Mouse (Mus musculus) liver, embryonic 14.5 days (tissue): ENCODE measurements around the gene Ints2. TPM values are rescaled to one million over a fixed set of nuclear protein-coding genes. Genes with fewer than 3 reads are reported as not detected.

Experiments used
- ATAC-seq: fragments of 200-750 bp; cut with Nextera tagmentation; 2 replicates; pipeline ENCODE4 v1.8.0; 2017; ENCODE audit warnings: moderate number of reproducible peaks, mild to moderate bottlenecking, moderate library complexity; ENCODE audit not compliant: insufficient read depth
- DNase-seq, 3 experiments: peaks; one replicate each; pipeline ENCODE4 v3.0.0-alpha.2; 2012 to 2013; ENCODE audit warnings: low read depth in 3 of 3, low spot score in 3 of 3
- H3K27ac ChIP-seq: fragments of 300-500 bp; sonication (generic); 2 replicates; pipeline ENCODE4 v1.5.1; 2014; ENCODE audit warnings: moderate library complexity, mild to moderate bottlenecking, control low read depth, inconsistent platforms
- H3K27me3 ChIP-seq: fragments of 300-500 bp; sonication (generic); 2 replicates; pipeline ENCODE4 v1.6.1; 2014; ENCODE audit warnings: mild to moderate bottlenecking, low read length, moderate library complexity; ENCODE audit not compliant: control insufficient read depth, insufficient read depth
- H3K36me3 ChIP-seq: fragments of 300-500 bp; sonication (generic); replicated peaks from 2 replicates; pipeline ENCODE4 v1.6.1; 2014; ENCODE audit warnings: low read depth; ENCODE audit not compliant: control insufficient read depth, insufficient read depth
- H3K4me1 ChIP-seq, 2 experiments: fragments of 200-500 bp in 1 of 2; fragments of 300-500 bp in 1 of 2; sonication (generic) in 1 of 2; replicated peaks; 2 replicates each; pipeline ENCODE4 v1.6.1; 2012 to 2014; ENCODE audit warnings: antibody characterized with exemption in 1 of 2, inconsistent platforms in 1 of 2, low read length in 1 of 2; ENCODE audit not compliant: control insufficient read depth in 2 of 2, insufficient read depth in 2 of 2
- H3K4me2 ChIP-seq: fragments of 300-500 bp; sonication (generic); 2 replicates; pipeline ENCODE4 v1.6.1; 2014; ENCODE audit warnings: low read depth, mild to moderate bottlenecking, control low read depth, moderate library complexity
- H3K4me3 ChIP-seq, 2 experiments: fragments of 200-500 bp in 1 of 2; fragments of 300-500 bp in 1 of 2; sonication (generic) in 1 of 2; 2 replicates each; pipeline ENCODE4 v1.5.1; 2012 to 2014; ENCODE audit warnings: low read depth in 2 of 2, low read length in 2 of 2, mild to moderate bottlenecking in 2 of 2, control low read depth in 1 of 2, inconsistent platforms in 1 of 2, moderate library complexity in 1 of 2; ENCODE audit not compliant: insufficient read depth in 1 of 2
- H3K9ac ChIP-seq: fragments of 300-500 bp; sonication (generic); replicated peaks from 2 replicates; pipeline ENCODE4 v1.6.1; 2014; ENCODE audit warnings: mild to moderate bottlenecking, control low read depth, moderate library complexity
- H3K9me3 ChIP-seq: fragments of 300-500 bp; sonication (generic); 2 replicates; pipeline ENCODE4 v1.6.1; 2016; ENCODE audit warnings: low read length, mixed read lengths; ENCODE audit not compliant: control insufficient read depth
- CTCF ChIP-seq: IDR thresholded peaks from 2 replicates; pipeline ENCODE4 v1.5.1; 2016; ENCODE audit warnings: antibody characterized with exemption, low read depth, control low read depth
- EP300 ChIP-seq: IDR thresholded peaks from 2 replicates; pipeline ENCODE4 v1.6.1; 2016; ENCODE audit warnings: antibody characterized with exemption, low read depth
- WGBS: fragments of 180-500 bp; shearing (Covaris S2); extraction: QIAGEN DNeasy Blood & Tissue Kit; methylation state at CpG from one replicate; pipeline ENCODE4 v1.1.7; 2014; ENCODE audit not compliant: insufficient replicate concordance; 5-methylcytosine and 5-hydroxymethylcytosine counted together
- polyA plus RNA-seq, 2 experiments: library from polyadenylated mRNA; depleted of rRNA in 1 of 2; stranded (reverse) in 1 of 2; unstranded in 1 of 2; fragments of >200 nt; fragmentation: Nextera tagmentation in 1 of 2; extraction: Ambion mirVana in 1 of 2; gene quantifications; 2 replicates each; pipeline versions ENCODE4 v1.2.1 to v1.2.3; 2012 to 2014

Gene Ints2
- polyA plus RNA-seq, 2 experiments: 7.5 to 12.0 TPM

GRCm38 (mm10) chr11:86175833-86176232, 81.5 kb downstream of the Ints2 start:
- Histone ChIP-seq H3K27me3 (no peaks in the 10 kb centered on the region), H3K4me1 (no peaks in the 10 kb centered on the region), H3K9me3 (no peaks in the 10 kb centered on the region), H3K9ac (no peak overlapping the region), H3K4me3 (no peak overlapping the region), H3K36me3 (no peaks in the 10 kb centered on the region), H3K27ac (no peak overlapping the region), H3K4me2 (no peak overlapping the region)
- ATAC-seq: no peak
- WGBS: 72% methylated on average over 3 of the region's 3 CpGs
- peak in 1 of 3 experiments; percentile 17 for DNase-seq
- no peak for TF ChIP-seq EP300
- no peak for TF ChIP-seq CTCF

GRCm38 (mm10) chr11:86174173-86174572, 83.2 kb downstream of the Ints2 start:
- Histone ChIP-seq H3K27me3 (no peaks in the 10 kb centered on the region), H3K4me3 (no peak overlapping the region), H3K36me3 (no peaks in the 10 kb centered on the region), H3K9me3 (no peaks in the 10 kb centered on the region), H3K4me1 (peaks cover 0 to 3% of the 10 kb centered on the region in 2 experiments; a peak in 1 of 4 replicates), H3K4me2 (no peak overlapping the region), H3K9ac (no peak overlapping the region), H3K27ac (no peak overlapping the region)
- no peak for ATAC-seq
- WGBS: 52% methylated on average over 2 of the region's 2 CpGs
- peak; percentile 52 for TF ChIP-seq CTCF
- no peak for TF ChIP-seq EP300
- DNase-seq: peak in 2 of 3 experiments; percentile 13 to 25

GRCm38 (mm10) chr11:86170743-86171142, 86.6 kb downstream of the Ints2 start:
- WGBS: 70% methylated on average over 2 of the region's 2 CpGs
- Histone ChIP-seq H3K4me3 (no peak overlapping the region), H3K27me3 (no peaks in the 10 kb centered on the region), H3K4me2 (no peak overlapping the region), H3K9me3 (no peaks in the 10 kb centered on the region), H3K4me1 (peaks cover 0 to 3% of the 10 kb centered on the region in 2 experiments; a peak in 1 of 4 replicates), H3K9ac (no peak overlapping the region), H3K27ac (no peak overlapping the region), H3K36me3 (no peaks in the 10 kb centered on the region)
- ATAC-seq (no peak), DNase-seq (no peak)
- TF ChIP-seq EP300 (no peak), CTCF (no peak)

Other genes starting within 250 kb of the Ints2 start
- gene Brip1, start 56.4 kb downstream of the Ints2 start, polyA plus RNA-seq (2012; rRNA removed): 1.6 and 2.8 TPM in 2 replicates
- gene Brip1, start 56.4 kb downstream of the Ints2 start, polyA plus RNA-seq (2014; fragmentation: Nextera tagmentation; extraction: Ambion mirVana): 6.5 and 6.8 TPM in 2 replicates
- gene Med13, start 100.0 kb upstream of the Ints2 start, polyA plus RNA-seq (2012; rRNA removed): 4.5 and 5.0 TPM in 2 replicates
- gene Med13, start 100.0 kb upstream of the Ints2 start, polyA plus RNA-seq (2014; fragmentation: Nextera tagmentation; extraction: Ambion mirVana): 3.7 and 4.4 TPM in 2 replicates
- 2.2 and 3.2 TPM in 2 replicates for gene Rnft1, start 227.1 kb upstream of the Ints2 start, polyA plus RNA-seq (2012; rRNA removed)
- gene Rnft1, start 227.1 kb upstream of the Ints2 start, polyA plus RNA-seq (2014; fragmentation: Nextera tagmentation; extraction: Ambion mirVana): 15.9 and 17.0 TPM in 2 replicates